Mouse (Mus musculus) adrenal gland, adult 8-10 months (tissue): Measurements from ENCODE around the gene Gm10770. TPM values are rescaled to one million over a fixed set of nuclear protein-coding genes. Genes with fewer than 3 reads are reported as not detected.
"Not testable (repeated sequence)": the region's sequence is repeated elsewhere in the genome, so short reads cannot be mapped to it uniquely, and the experiment has no call there.

Source experiments
- DNase-seq: peaks from one replicate; pipeline ENCODE4 v3.0.0; 2022
- total RNA-seq, 4 experiments: library from RNA; stranded (reverse); gene quantifications; 2 replicates each; pipeline ENCODE4 v1.2.4; 2022

Gm10770 gene
- total RNA-seq, result not detected

GRCm38 (mm10) chr2:150179579-150179978 lies at the start of gene Gm10770:
Gm10770 (minus strand) TSS chr2:150179679.
- DNase-seq, result not testable (repeated sequence)

- DNase-seq, result not testable (repeated sequence)
Observed at GRCm38 (mm10) chr2:150223263-150223662, 43.8 kb upstream of the Gm10770 start.

GRCm38 (mm10) chr2:150218363-150218725 lies 38.9 kb upstream of the Gm10770 start:
- not testable (repeated sequence) for DNase-seq

GRCm38 (mm10) chr2:150217600-150218362 lies 38.3 kb upstream of the Gm10770 start, which contains the start of gene Zfp937:
Zfp937 (plus strand) TSS chr2:150218073.
- peak; percentile 91 for DNase-seq

GRCm38 (mm10) chr2:150181570-150181999 lies 2.1 kb upstream of the Gm10770 start, which contains the start of gene Gm14139:
Gm14139 (plus strand) TSS chr2:150181755.
- not testable (repeated sequence) for DNase-seq

GRCm38 (mm10) chr2:150181046-150181445 lies 1.6 kb upstream of the Gm10770 start:
- not testable (repeated sequence) for DNase-seq

- DNase-seq, result no peak
Observed at GRCm38 (mm10) chr2:150173833-150174232, 5.6 kb downstream of the Gm10770 start.

- no peak for DNase-seq
Observed at GRCm38 (mm10) chr2:150166703-150167102, 12.8 kb downstream of the Gm10770 start.

- DNase-seq, result peak; percentile 85
Observed at GRCm38 (mm10) chr2:150136435-150136897, 43.0 kb downstream of the Gm10770 start, which contains the start of gene Zfp120. Zfp120 (minus strand) TSS chr2:150136708.

GRCm38 (mm10) chr2:150132773-150133172 lies 46.7 kb downstream of the Gm10770 start:
- no peak for DNase-seq

GRCm38 (mm10) chr2:150132002-150132401 lies 47.5 kb downstream of the Gm10770 start:
- not testable (repeated sequence) for DNase-seq

Other genes with a start within 250 kb of the Gm10770 start
- 1 to 10 TPM; 6.3 to 9.8 (median 7.8) TPM for gene Zfp120, start 43.0 kb downstream of the Gm10770 start, total RNA-seq
- gene Gm14139, start 2.1 kb upstream of the Gm10770 start, total RNA-seq, result 1 to 10 TPM in 1 of 4 experiments, under 1 TPM in 3; 0.42 to 1.1 (median 0.55) TPM
- gene Zfp937, start 38.4 kb upstream of the Gm10770 start, total RNA-seq, result 10 to 100 TPM in 2 of 4 experiments, 1 to 10 TPM in 2; 7.0 to 11.8 (median 10.5) TPM
- gene Gm21994, start 75.9 kb upstream of the Gm10770 start, total RNA-seq, result 1 to 10 TPM; 4.9 to 8.1 (median 6.2) TPM
- under 1 TPM; 0.34 to 0.51 (median 0.44) TPM for gene Gm14124, start 77.8 kb upstream of the Gm10770 start, total RNA-seq
- gene Gm10130, start 144.0 kb upstream of the Gm10770 start, total RNA-seq, result 1 to 10 TPM; 3.1 to 5.5 (median 4.5) TPM
- gene 3300002I08Rik, start 183.1 kb upstream of the Gm10770 start, total RNA-seq, result 1 to 10 TPM; 7.8 to 9.2 (median 8.4) TPM